Mouse (Mus musculus): ENCODE results near the gene Fkbp8. TPM values are rescaled to one million over a fixed set of nuclear protein-coding genes. Genes with fewer than 3 reads are reported as not detected.

Gene Fkbp8
- 295 and 303 TPM in 2 replicates for polyA plus RNA-seq (2016; fragmentation: Nextera tagmentation; extraction: Ambion mirVana)

GRCm38 (mm10) chr8:70527512-70528181, at the start of gene Fkbp8, which contains the start of gene Kxd1:
Gene Fkbp8, plus strand, starts transcription at chr8:70527724.
Gene Kxd1, minus strand, starts transcription at chr8:70527956.
- WGBS, result 1% methylated on average over 57 of the region's 61 CpGs
- Histone ChIP-seq H3K27ac (peak within 1 kb of the TSS; percentile 99), H3K27me3 (ENCODE audit: poor library complexity, severe bottlenecking) (no peaks in the 10 kb centered on the region), H3K9me3 (no peaks in the 10 kb centered on the region), H3K4me3 (peak within 1 kb of the TSS; percentile 86), H3K36me3 (replicated peaks) (peaks cover 35% of the 10 kb centered on the region), H3K4me1 (peaks cover 38% of the 10 kb centered on the region)
- DNase-seq (ENCODE audit: extremely low spot score, low spot score), result peak; percentile 98

- H3K27me3 ChIP-seq (ENCODE audit: poor library complexity, severe bottlenecking), result peaks cover 92% of the 10 kb centered on the region
- 85% methylated on average over 3 of the region's 3 CpGs for whole genome bisulfite sequencing
- H3K4me1 ChIP-seq, result peaks cover 30% of the 10 kb centered on the region
- H3K4me3 ChIP-seq, result no peak overlapping the region
- no peak overlapping the region for H3K27ac ChIP-seq
- H3K36me3 ChIP-seq (replicated peaks), result no peaks in the 10 kb centered on the region
- DNase-seq (ENCODE audit: extremely low spot score, low spot score), result no peak
- no peaks in the 10 kb centered on the region for H3K9me3 ChIP-seq
Measured at GRCm38 (mm10) chr8:70481908-70482307, 45.6 kb upstream of the Fkbp8 start.

GRCm38 (mm10) chr8:70482943-70483342, 44.6 kb upstream of the Fkbp8 start:
- H3K27ac ChIP-seq, result no peak overlapping the region
- DNase-seq (ENCODE audit: extremely low spot score, low spot score), result no peak
- no peaks in the 10 kb centered on the region for H3K9me3 ChIP-seq
- WGBS, result 66% methylated on average over 2 of the region's 2 CpGs
- no peak overlapping the region for H3K4me3 ChIP-seq
- H3K4me1 ChIP-seq, result peaks cover 30% of the 10 kb centered on the region
- H3K36me3 ChIP-seq (replicated peaks), result no peaks in the 10 kb centered on the region
- peaks cover 97% of the 10 kb centered on the region for H3K27me3 ChIP-seq (ENCODE audit: poor library complexity, severe bottlenecking)

- peaks cover 100% of the 10 kb centered on the region for H3K27me3 ChIP-seq (ENCODE audit: poor library complexity, severe bottlenecking)
- DNase-seq (ENCODE audit: extremely low spot score, low spot score), result no peak
- H3K27ac ChIP-seq, result peak overlapping the region; percentile 72; the same call in 1 of the 2 replicates
- H3K9me3 ChIP-seq, result no peaks in the 10 kb centered on the region
- peaks cover 60% of the 10 kb centered on the region for H3K4me1 ChIP-seq
- 55% methylated on average over 7 of the region's 7 CpGs for WGBS
- no peaks in the 10 kb centered on the region for H3K36me3 ChIP-seq (replicated peaks)
- H3K4me3 ChIP-seq, result peak overlapping the region; percentile 50
Measured at GRCm38 (mm10) chr8:70486191-70486681, 41.3 kb upstream of the Fkbp8 start.

GRCm38 (mm10) chr8:70486941-70487520, 40.5 kb upstream of the Fkbp8 start, which contains the start of gene Tmem59l:
Gene Tmem59l, minus strand, starts transcription at chr8:70487358.
- 3% methylated on average over 33 of the region's 33 CpGs for WGBS
- H3K27me3 ChIP-seq (ENCODE audit: poor library complexity, severe bottlenecking), result peaks cover 100% of the 10 kb centered on the region
- H3K4me3 ChIP-seq, result peak within 1 kb of the TSS; percentile 50
- H3K27ac ChIP-seq, result peak within 1 kb of the TSS; percentile 72
- H3K4me1 ChIP-seq, result peaks cover 68% of the 10 kb centered on the region
- DNase-seq (ENCODE audit: extremely low spot score, low spot score), result no peak
- no peaks in the 10 kb centered on the region for H3K36me3 ChIP-seq (replicated peaks)
- H3K9me3 ChIP-seq, result no peaks in the 10 kb centered on the region

GRCm38 (mm10) chr8:70487993-70488796, 39.3 kb upstream of the Fkbp8 start:
- peaks cover 78% of the 10 kb centered on the region for H3K4me1 ChIP-seq
- H3K4me3 ChIP-seq, result peak overlapping the region; percentile 50
- H3K27ac ChIP-seq, result peak overlapping the region; percentile 72
- peak; percentile 67 for DNase-seq (ENCODE audit: extremely low spot score, low spot score)
- no peaks in the 10 kb centered on the region for H3K9me3 ChIP-seq
- no peaks in the 10 kb centered on the region for H3K36me3 ChIP-seq (replicated peaks)
- H3K27me3 ChIP-seq (ENCODE audit: poor library complexity, severe bottlenecking), result peaks cover 100% of the 10 kb centered on the region
- WGBS, result 2% methylated on average over 55 of the region's 55 CpGs

- WGBS, result 3% methylated on average over 14 of the region's 14 CpGs
Measured at GRCm38 (mm10) chr8:70488931-70489470, 38.5 kb upstream of the Fkbp8 start.

GRCm38 (mm10) chr8:70489576-70489975, 37.9 kb upstream of the Fkbp8 start:
- peak overlapping the region; percentile 50 for H3K4me3 ChIP-seq
- H3K27ac ChIP-seq, result peak overlapping the region; percentile 72
- DNase-seq (ENCODE audit: extremely low spot score, low spot score), result no peak
- H3K27me3 ChIP-seq (ENCODE audit: poor library complexity, severe bottlenecking), result peaks cover 100% of the 10 kb centered on the region
- peaks cover 87% of the 10 kb centered on the region for H3K4me1 ChIP-seq
- under 1% methylated on average over 26 of the region's 41 CpGs for WGBS
- no peaks in the 10 kb centered on the region for H3K36me3 ChIP-seq (replicated peaks)
- no peaks in the 10 kb centered on the region for H3K9me3 ChIP-seq

More at GRCm38 (mm10) chr8:70488931-70489470, 38.5 kb upstream of the Fkbp8 start:
- peak overlapping the region; percentile 50 for H3K4me3 ChIP-seq
- H3K4me1 ChIP-seq, result peaks cover 82% of the 10 kb centered on the region
- DNase-seq (ENCODE audit: extremely low spot score, low spot score), result peak; percentile 39
- peaks cover 100% of the 10 kb centered on the region for H3K27me3 ChIP-seq (ENCODE audit: poor library complexity, severe bottlenecking)
- H3K27ac ChIP-seq, result peak overlapping the region; percentile 72
- no peaks in the 10 kb centered on the region for H3K36me3 ChIP-seq (replicated peaks)
- no peaks in the 10 kb centered on the region for H3K9me3 ChIP-seq

- Histone ChIP-seq H3K4me3 (peak overlapping the region; percentile 50), H3K27me3 (ENCODE audit: poor library complexity, severe bottlenecking) (peaks cover 100% of the 10 kb centered on the region), H3K27ac (peak overlapping the region; percentile 72), H3K4me1 (peaks cover 94% of the 10 kb centered on the region), H3K36me3 (replicated peaks) (no peaks in the 10 kb centered on the region), H3K9me3 (no peaks in the 10 kb centered on the region)
- 2% methylated on average over 10 of the region's 10 CpGs for WGBS
- no peak for DNase-seq (ENCODE audit: extremely low spot score, low spot score)
Measured at GRCm38 (mm10) chr8:70490061-70490879, 37.3 kb upstream of the Fkbp8 start.

- Histone ChIP-seq H3K27ac (peak overlapping the region; percentile 54; the same call in 1 of the 2 replicates), H3K4me1 (peaks cover 100% of the 10 kb centered on the region), H3K36me3 (replicated peaks) (no peaks in the 10 kb centered on the region), H3K27me3 (ENCODE audit: poor library complexity, severe bottlenecking) (peaks cover 100% of the 10 kb centered on the region), H3K4me3 (peak overlapping the region; percentile 50), H3K9me3 (no peaks in the 10 kb centered on the region)
- under 1% methylated on average over 20 of the region's 20 CpGs for WGBS
- peak; percentile 38 for DNase-seq (ENCODE audit: extremely low spot score, low spot score)
Measured at GRCm38 (mm10) chr8:70490880-70491495, 36.5 kb upstream of the Fkbp8 start.
